Mouse (Mus musculus) neural tube, embryonic 10.5 days (tissue): ENCODE measurements around the gene Maco1.
"Not testable (repeated sequence)": the region's sequence is repeated elsewhere in the genome, so short reads cannot be mapped to it uniquely, and the experiment has no call there.

Experiments used
- DNase-seq: peaks from one replicate; pipeline ENCODE4 v3.0.0-alpha.2; 2017; ENCODE audit warnings: low spot score; ENCODE audit errors: extremely low spot score

Maco1 gene

GRCm38 (mm10) chr4:134861884-134862283 lies 8.7 kb upstream of the Maco1 start:
- no peak for DNase-seq

GRCm38 (mm10) chr4:134858494-134858893 lies 5.3 kb upstream of the Maco1 start:
- no peak for DNase-seq

- no peak for DNase-seq
Observed at GRCm38 (mm10) chr4:134856501-134856900, 3.4 kb upstream of the Maco1 start.

- no peak for DNase-seq
Observed at GRCm38 (mm10) chr4:134856056-134856455, 2.9 kb upstream of the Maco1 start.

- DNase-seq = no peak
Observed at GRCm38 (mm10) chr4:134855371-134855770, 2.2 kb upstream of the Maco1 start.

GRCm38 (mm10) chr4:134853637-134854485 lies 716 bp upstream of the Maco1 start:
- DNase-seq = peak; percentile 92

- peak; percentile 70 for DNase-seq
Observed at GRCm38 (mm10) chr4:134852438-134853255, 498 bp downstream of the Maco1 start.

- DNase-seq = no peak
Observed at GRCm38 (mm10) chr4:134851876-134852275, 1.3 kb downstream of the Maco1 start.

GRCm38 (mm10) chr4:134851236-134851635 lies 1.9 kb downstream of the Maco1 start:
- no peak for DNase-seq

GRCm38 (mm10) chr4:134850551-134850950 lies 2.6 kb downstream of the Maco1 start:
- DNase-seq = no peak

- no peak for DNase-seq
Observed at GRCm38 (mm10) chr4:134847587-134847986, 5.6 kb downstream of the Maco1 start.

- DNase-seq = no peak
Observed at GRCm38 (mm10) chr4:134843566-134843965, 9.6 kb downstream of the Maco1 start.

GRCm38 (mm10) chr4:134840231-134840630 lies 12.9 kb downstream of the Maco1 start:
- no peak for DNase-seq

- not testable (repeated sequence) for DNase-seq
Observed at GRCm38 (mm10) chr4:134838706-134839105, 14.4 kb downstream of the Maco1 start.

- DNase-seq = no peak
Observed at GRCm38 (mm10) chr4:134838221-134838620, 14.9 kb downstream of the Maco1 start.

- no peak for DNase-seq
Observed at GRCm38 (mm10) chr4:134835486-134835885, 17.7 kb downstream of the Maco1 start.

- DNase-seq = no peak
Observed at GRCm38 (mm10) chr4:134831934-134832333, 21.2 kb downstream of the Maco1 start.

- no peak for DNase-seq
Observed at GRCm38 (mm10) chr4:134827806-134828205, 25.3 kb downstream of the Maco1 start.

GRCm38 (mm10) chr4:134826348-134826747 lies 26.8 kb downstream of the Maco1 start:
- DNase-seq = no peak

GRCm38 (mm10) chr4:134825864-134826263 lies 27.3 kb downstream of the Maco1 start:
- not testable (repeated sequence) for DNase-seq

- no peak for DNase-seq
Observed at GRCm38 (mm10) chr4:134823560-134823959, 29.6 kb downstream of the Maco1 start.

GRCm38 (mm10) chr4:134821061-134821460 lies 32.1 kb downstream of the Maco1 start:
- no peak for DNase-seq
